Mouse (Mus musculus) limb, embryonic 10.5 days (tissue): ENCODE data around the gene Glra3. TPM values are rescaled to one million over a fixed set of nuclear protein-coding genes. Genes with fewer than 3 reads are reported as not detected.

Experiments used
- DNase-seq: peaks from one replicate; pipeline ENCODE4 v3.0.0-alpha.2; 2017; ENCODE audit warnings: low spot score
- H3K27ac ChIP-seq: fragments of 300-500 bp; sonication (generic); 2 replicates; pipeline ENCODE4 v1.5.1; 2016; ENCODE audit warnings: mild to moderate bottlenecking
- H3K27me3 ChIP-seq: fragments of 300-500 bp; sonication (generic); 2 replicates; pipeline ENCODE4 v1.6.1; 2016; ENCODE audit warnings: low read depth, mild to moderate bottlenecking; ENCODE audit not compliant: poor library complexity, severe bottlenecking
- H3K36me3 ChIP-seq: fragments of 300-500 bp; sonication (generic); 2 replicates; pipeline ENCODE4 v1.6.1; 2016; ENCODE audit warnings: mild to moderate bottlenecking, moderate library complexity
- H3K4me1 ChIP-seq: fragments of 300-500 bp; sonication (generic); 2 replicates; pipeline ENCODE4 v1.6.1; 2016
- H3K4me3 ChIP-seq: fragments of 300-500 bp; sonication (generic); 2 replicates; pipeline ENCODE4 v1.5.1; 2016; ENCODE audit warnings: mild to moderate bottlenecking, moderate library complexity
- H3K9me3 ChIP-seq: fragments of 300-500 bp; sonication (generic); replicated peaks from 2 replicates; pipeline ENCODE4 v1.6.1; 2016; ENCODE audit warnings: mild to moderate bottlenecking
- WGBS: fragments of 180-500 bp; shearing (Covaris S2); methylation state at CpG from one replicate; pipeline ENCODE4 v1.1.7; 2016; 5-methylcytosine and 5-hydroxymethylcytosine counted together
- polyA plus RNA-seq: library from polyadenylated mRNA; unstranded; fragments of >200 nt; fragmentation: Nextera tagmentation; extraction: Ambion mirVana; gene quantifications from 2 replicates; pipeline ENCODE4 v1.2.1, GENCODE M21; 2016

Glra3 gene
- polyA plus RNA-seq, 1 experiment from 2014 or later = not detected

DNA sequence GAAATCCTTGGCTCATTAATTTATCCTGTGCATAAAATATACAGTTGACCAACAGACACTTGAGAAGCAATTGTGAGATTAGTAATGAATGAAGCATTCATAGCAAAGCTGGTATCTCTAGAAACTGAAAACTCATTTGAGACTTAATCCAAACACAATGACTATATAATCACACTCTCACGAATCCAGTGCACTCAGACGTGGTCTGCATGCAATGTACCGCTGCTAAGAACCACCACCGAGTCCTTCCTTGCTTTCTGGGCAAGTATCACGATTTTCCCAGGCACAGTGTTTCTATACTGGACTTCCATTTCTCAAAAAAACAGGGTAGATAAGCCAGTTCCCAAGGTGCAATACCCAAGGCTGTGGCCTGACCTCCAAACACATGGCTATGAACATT, 211.3 kb downstream of the Glra3 start:
- no peak overlapping the region for H3K4me3 ChIP-seq
- no peak for DNase-seq
- no peaks in the 10 kb centered on the region for H3K36me3 ChIP-seq
- H3K27ac ChIP-seq = no peak overlapping the region
- no peaks in the 10 kb centered on the region for H3K4me1 ChIP-seq
- H3K27me3 ChIP-seq = no peaks in the 10 kb centered on the region
- no peaks in the 10 kb centered on the region for H3K9me3 ChIP-seq
- 89% methylated on average over 5 of the region's 5 CpGs for WGBS

DNA sequence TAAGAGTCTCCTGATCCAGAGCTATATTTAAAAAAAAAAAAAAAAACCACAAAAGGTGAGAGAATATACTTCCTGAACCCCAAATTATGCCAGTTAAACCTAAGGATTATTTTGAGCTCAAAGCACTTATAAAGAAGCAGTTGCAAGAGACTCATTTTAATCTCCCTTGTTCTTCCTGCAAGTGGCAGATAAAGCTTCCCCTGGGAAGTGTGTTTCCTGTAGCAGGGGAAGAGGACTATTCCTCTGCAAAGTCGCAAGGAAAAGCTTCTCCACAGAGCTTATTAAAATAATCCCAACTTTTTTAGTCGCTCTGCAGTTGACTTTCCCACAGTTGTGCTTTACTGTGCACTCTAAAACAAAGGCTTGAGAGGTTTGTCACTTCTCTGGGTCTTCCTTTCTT, 218.7 kb downstream of the Glra3 start:
- Histone ChIP-seq H3K4me3 (no peak overlapping the region), H3K4me1 (peaks cover 7% of the 10 kb centered on the region), H3K27me3 (no peaks in the 10 kb centered on the region), H3K9me3 (no peaks in the 10 kb centered on the region), H3K36me3 (no peaks in the 10 kb centered on the region), H3K27ac (no peak overlapping the region)
- DNase-seq = no peak
- 54% methylated on average over 2 of the region's 2 CpGs for WGBS

Other genes with a start within 250 kb of the Glra3 start
- not detected in 2 replicates for gene Adam29, start 33.5 kb upstream of the Glra3 start, polyA plus RNA-seq